Mouse (Mus musculus): ENCODE results near the gene Syt2. TPM values are rescaled to one million over a fixed set of nuclear protein-coding genes. Genes with fewer than 3 reads are reported as not detected.
A peak's percentile ranks its signal among the peaks of the same experiment; 100 is the strongest.

Syt2 gene
- total RNA-seq, 2 experiments from 2014 or later, result not detected

DNA sequence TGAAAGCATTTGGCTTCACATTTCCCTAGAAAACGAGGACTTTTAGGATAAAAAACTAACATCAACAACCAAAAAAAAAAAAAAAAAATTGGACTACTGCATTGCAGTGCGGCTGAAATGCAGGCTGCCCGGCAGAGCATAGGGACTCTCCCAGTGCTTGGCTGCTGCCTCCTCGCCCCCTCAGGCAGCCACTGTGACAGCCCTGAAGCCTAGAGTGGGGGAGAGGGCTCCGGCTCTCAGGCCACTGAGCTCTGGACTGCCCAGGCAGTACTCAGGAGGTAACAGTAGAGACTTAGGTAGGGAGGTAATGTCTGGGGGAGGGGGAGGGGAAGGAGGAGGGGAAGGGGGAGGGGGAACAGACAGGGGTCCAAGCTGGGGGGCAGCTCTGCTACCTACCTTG is 54.2 kb downstream of the Syt2 start:
- intact Hi-C loops (cut with DNase I), result no loop called here
- no peak for DNase-seq

DNA sequence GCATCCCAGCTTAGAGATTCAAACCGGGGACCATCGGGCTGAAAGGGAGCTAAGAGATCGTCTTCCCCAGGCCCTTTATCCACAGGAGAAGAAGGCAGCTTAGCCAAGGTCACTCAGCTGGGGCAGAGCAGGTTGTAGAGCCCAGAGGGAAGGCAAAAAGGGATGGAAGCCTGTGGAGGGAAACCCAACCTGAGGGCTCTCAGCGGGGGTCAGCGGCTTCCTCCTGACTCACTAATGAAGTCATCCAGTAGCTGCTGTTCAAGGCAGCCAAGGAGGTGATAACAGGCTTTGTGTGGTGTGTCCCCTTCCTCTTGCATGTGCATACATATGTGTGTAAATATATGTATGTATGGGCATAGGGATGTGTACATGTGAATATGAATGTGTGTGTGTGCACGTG is 54.7 kb downstream of the Syt2 start:
- no peak for DNase-seq
- intact Hi-C loops (cut with DNase I), result no loop called here

DNA sequence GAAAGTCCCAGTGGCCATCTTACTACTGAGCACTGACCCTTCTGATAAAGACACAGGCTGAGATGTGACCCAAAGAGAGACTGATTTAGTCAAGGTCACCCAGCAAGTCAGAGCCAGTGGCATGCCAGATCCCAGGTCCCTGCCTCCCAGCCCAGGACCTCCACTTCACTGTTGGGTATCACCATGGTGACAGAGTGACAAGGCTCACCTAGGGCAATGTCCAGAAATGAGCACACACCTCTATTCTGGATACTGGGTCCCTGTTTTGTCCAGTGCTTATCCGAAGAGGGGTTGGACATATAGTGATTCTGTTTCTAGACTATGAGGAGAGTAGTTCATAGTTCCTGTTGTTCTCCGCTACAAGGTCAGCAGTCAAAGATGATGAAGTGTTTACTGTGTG is 56.8 kb downstream of the Syt2 start:
- intact Hi-C loops (cut with DNase I), result no loop called here
- no peak for DNase-seq

DNA sequence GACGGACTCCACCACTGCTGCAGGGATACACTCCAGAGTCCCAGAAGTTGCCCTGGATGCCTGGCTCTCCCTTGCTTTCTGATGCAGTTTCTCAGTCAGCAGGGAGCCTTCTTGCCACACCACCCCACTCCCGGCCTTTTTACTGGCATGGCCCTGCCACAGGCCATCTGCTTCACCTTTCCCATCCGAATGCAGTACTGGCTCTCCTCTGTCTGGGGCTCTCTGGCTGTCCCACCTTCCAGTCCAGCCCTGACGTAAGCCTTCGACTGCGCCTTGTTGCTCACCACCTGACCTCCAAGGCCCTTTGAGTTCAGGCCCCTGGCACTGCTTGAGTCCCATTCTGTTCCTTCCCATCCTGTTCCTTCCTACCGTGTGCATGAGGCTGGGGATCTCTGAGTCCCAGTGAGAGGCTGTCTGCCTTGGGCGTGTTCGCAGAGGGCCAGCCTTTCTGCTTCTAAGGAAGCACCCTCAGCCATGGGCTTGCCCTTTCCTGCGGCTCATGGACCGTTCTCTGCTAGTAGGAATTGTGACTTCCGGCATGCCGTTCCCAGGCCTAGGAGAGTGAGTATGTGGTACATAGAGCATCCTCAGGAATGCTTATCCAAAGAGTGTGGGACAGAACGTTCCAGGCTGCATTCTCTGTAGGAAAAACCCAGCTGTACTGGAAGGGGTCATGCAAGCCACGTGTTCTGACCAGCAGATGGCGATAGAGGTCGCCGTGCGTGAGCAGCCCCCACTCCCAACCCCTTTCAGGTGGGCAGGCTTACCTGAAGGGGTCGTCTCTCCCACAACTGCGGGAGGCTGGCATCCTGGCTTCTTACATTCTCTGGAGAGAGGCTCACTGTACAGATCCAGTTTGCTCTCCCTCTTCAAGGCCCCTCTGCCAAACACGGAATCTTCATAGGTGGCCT is 58.2 kb downstream of the Syt2 start:
- intact Hi-C loops (cut with DNase I), result loop anchor here (5.0 kb wide), 1 partner anchor 67 kb away; no protein-coding TSS in a partner anchor
- DNase-seq, result peak; percentile 50 to 51

DNA sequence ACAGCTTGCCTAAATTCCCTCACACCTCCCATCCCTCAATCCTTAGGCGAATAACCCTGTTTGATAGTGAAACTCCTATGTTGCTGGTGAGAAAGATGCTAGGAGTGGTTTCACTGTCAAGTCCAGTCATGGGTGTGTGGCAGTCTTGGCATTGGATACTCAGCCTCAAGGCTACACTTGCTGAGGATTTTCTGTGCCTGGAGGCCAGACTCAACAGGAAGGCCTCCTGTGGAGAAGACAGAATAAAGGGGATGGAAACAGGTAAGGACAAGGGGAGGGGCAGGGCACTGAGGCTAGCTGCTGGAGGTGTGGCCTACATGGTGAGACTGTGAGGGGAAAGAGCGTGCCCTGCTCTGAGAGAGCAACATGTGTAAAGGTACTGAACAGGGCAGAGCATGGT is 60.1 kb downstream of the Syt2 start:
- intact Hi-C loops (cut with DNase I), result loop anchor here (5.0 kb wide), 1 partner anchor 69 kb away; no protein-coding TSS in a partner anchor
- no peak for DNase-seq

DNA sequence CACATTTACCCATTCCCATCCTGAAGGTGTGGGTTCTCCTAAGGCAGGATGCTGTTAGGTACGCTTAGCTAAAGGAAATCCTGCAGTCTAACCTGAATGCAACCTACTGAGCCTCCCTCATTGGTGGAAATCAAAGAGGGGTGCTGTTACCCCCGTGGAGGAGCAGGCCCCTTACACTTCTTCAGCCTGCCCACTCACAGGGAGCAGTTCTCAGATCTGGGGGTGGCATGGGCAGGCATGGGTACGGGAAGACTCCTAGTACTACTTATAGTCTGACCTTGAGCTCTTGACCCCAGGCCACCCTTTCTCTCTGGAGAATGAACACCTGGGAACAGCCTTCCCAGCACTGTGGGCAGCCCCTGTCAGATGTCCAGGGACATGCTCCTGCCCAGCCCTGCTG is 61.0 kb downstream of the Syt2 start:
- no peak for DNase-seq
- intact Hi-C loops (cut with DNase I), result loop anchor here (5.0 kb wide), 1 partner anchor 70 kb away; no protein-coding TSS in a partner anchor

DNA sequence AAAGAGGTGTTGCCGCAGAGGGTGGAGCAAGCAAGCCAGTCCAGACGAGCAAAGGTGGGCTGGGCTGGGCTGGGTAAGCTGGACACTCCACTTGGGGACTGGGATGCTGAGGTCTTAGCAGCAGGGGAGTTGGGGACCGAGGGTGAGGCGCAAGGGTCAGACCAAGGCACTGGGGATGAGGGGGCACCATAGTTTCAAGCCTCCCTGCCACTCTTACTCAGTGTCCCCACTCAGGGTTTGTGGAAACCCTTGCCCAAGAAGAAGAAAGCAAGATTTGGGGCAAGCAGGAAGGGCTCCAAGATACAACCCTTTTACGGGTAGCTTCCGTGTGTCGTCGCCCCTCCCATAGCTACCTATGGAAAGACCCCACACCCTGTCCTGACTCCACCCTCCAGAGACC is 61.8 kb downstream of the Syt2 start:
- intact Hi-C loops (cut with DNase I), result loop anchor here (5.0 kb wide), 1 partner anchor 71 kb away; no protein-coding TSS in a partner anchor
- DNase-seq, result no peak

DNA sequence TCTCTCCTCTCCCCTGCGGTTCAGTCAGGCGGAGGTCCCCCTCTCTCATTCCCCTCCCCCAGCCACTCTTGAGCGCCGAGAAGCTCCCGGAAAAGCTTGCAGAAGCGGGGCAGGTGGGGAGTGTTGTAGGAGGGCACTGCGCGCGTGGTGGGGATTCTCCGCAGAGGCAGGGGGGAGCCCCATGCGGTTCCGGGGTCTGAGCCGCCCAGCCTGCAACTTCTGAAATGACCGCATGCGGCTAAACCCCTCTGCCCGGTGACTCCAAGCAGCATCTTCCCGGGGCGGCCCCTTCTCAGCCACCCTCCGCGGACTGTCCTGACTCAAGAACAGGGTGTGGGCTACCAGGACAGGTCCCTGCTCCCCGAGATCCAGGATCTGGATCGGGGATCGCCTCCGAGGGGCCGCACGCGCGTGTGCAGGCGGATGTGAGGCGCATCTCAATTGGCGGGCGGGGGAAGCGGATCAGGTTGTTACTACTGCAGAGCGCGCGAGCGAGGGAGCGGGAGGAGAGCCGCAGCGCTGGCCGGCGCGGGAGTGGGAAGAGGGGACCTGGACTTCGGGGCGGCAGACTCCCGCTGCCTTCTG is 62.4 kb downstream of the Syt2 start:
- DNase-seq, result no peak
- intact Hi-C loops (cut with DNase I), result loop anchor here (5.0 kb wide), 1 partner anchor 72 kb away; no protein-coding TSS in a partner anchor

DNA sequence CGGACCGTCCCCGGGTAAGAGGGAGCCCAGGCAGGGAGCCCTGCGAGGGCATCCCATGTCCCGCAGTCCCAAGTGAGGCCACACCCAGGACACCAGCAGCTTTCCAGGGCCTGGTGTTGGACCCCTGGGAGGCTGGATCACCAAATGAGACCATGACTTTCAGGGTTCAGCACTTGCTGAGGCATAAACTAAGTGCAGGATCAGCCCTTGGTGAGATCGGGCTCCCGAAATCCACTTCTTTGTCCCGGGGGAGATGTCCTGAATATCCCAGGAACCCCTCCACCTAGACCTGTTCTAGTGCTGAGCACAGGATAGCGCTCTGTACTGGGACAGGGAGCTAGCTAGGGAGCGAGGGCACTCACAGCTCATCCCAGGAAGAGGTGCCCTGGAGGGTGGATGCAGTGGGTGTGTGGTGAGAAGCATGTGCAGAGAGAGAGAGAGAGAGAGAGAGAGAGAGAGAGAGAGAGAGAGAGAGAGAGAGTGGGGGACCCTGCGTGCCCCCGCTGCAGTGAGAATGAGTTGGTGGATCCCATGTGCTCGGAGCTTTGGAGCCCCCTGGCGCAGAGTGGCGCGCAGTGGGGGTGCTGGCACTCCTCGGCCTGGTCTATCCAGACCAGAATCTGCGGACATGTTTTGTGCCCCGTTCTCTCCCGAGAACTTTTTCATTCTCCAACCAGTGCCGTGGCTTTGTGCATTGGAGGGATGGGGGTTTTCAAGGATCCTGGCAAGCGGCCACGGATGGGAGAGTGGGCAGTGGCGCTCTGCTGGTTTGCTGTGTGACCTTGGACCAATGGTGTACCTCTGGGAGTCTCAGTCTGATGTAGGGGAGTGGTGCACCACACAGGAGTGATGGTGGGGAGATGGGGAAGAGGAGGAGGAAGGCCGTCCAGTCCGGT is 63.2 kb downstream of the Syt2 start:
- intact Hi-C loops (cut with DNase I), result loop anchor here (5.0 kb wide), 1 partner anchor 72 kb away; no protein-coding TSS in a partner anchor
- DNase-seq, result no peak

DNA sequence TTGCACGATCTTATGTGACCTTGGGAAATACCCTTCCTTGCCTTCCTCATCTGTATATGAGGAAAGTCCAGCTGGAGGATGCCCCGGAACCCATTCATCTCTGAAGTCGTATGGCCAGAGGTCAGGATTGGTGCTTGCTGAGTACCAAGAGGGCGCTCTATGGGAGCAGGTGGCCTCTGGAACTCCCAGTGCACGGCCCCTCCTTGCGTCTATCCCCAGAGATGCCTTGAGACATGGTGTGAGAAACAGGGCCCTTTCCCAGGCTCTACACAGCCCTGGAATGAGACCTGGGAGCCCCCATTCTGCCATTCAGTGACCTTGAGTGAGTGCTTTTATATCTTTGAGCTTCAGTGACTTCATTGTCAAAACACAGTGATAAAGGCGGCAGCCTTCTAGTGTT is 64.6 kb downstream of the Syt2 start:
- DNase-seq, result no peak
- intact Hi-C loops (cut with DNase I), result no loop called here

DNA sequence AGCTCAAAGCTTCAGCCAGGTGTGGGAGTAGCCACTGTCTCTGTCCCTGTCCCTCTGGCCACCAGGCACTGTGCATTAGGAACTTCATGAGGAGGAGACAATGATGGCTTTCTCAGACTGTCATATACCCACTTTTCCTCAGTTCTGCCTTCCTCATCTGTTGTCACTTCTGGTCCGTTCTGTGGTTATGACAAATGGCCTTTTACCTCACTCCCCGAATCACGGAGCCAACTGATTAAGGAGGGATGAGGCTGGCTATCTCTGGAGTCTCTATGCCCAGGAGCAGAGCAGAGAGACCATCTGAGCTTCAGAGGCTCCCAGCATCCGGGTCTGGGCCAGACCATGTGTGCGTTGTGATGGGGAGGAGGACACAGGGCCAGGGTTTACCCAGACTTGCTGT is 65.2 kb downstream of the Syt2 start:
- intact Hi-C loops (cut with DNase I), result no loop called here
- no peak for DNase-seq

DNA sequence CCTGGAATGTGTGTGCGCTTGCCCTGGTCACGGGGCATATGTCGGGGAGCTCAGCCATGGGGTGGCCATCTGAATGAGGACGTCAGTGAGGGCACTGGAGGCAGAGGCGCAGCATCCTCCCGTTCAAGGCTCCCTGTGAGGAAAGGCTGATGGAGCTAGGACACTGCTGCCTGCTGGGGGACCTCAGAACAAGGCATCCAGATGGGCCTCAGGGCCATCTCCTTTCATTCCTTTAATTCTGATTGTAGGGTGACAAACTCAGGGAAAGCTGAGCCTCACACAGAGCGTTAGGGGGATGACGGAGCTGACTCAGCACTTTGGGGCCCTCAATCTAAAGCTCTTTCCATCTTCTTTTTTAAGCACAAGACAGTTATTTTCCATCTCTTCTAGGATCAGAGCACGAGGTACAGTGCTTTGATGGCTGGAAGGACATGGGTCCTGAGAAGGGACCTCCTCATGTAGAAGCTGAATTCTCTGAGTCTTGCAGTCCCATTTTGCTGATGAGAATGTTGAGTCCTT is 66.4 kb downstream of the Syt2 start:
- no peak for DNase-seq
- intact Hi-C loops (cut with DNase I), result no loop called here

DNA sequence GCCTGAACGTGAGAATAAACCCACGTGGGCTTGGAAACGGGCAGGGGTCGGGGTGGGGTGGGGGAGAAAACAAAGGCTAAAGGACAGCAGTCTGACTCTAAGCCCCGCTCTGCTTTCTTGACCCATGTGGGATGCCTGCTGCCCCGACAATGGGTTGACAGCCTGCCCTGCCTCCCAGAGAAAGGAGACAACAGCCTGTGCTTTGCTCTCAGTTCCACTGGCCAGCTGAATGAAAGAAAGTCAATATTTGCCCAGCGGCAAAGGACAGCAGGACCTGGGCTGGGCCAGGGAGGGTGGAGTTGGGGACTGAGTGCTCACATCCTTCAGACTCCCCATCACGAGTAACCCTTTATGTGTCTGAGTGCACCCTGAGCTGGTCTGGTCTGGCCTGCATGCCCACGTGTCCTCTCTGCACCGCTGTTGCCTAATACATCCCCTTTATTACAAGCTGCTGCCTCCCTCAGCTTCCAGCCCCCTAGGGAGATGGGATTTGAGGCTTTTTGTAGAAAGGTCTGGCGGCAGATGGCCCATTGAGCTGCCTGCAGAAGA is 67.0 kb downstream of the Syt2 start:
- intact Hi-C loops (cut with DNase I), result no loop called here
- DNase-seq, result no peak

DNA sequence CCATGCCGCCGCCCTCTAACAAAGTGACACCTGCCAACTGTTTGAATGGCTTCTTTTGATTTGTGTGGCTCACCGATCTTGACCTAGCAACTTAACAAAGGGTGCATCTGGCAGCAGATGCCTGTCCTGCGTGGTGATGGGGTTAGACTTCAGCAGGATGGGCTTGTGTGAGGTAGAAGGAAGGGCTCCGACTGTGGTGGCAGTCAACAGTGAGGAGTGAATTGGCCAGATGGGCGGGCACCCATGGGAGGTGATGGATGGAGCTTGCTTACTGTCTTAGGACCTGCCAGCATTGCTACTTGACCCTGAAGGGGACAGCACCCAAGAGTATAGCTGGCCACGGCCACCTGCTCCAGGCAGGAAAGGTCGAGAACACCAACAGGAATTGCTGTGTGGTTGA is 67.7 kb downstream of the Syt2 start:
- intact Hi-C loops (cut with DNase I), result no loop called here
- DNase-seq, result no peak

DNA sequence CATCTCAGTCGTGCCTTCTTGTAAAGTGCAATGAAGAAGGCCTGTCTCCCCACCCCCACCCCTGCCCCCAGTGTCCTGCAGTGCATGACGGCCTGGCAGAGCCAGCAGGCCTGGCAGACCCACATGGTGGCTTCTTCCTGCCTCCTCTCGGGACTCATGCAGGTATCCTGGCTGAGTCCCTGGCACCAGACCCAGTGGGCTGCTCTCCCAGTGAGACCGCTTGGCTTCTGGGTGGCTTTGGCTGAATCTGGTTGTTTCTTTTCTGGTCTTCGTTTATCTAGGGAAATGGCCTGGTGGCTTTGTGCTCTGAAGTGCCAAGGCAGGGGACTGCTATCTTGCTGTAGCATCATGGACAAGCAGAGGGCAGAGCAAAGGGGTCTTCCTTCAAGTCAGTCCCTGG is 68.6 kb downstream of the Syt2 start:
- intact Hi-C loops (cut with DNase I), result no loop called here
- no peak for DNase-seq

DNA sequence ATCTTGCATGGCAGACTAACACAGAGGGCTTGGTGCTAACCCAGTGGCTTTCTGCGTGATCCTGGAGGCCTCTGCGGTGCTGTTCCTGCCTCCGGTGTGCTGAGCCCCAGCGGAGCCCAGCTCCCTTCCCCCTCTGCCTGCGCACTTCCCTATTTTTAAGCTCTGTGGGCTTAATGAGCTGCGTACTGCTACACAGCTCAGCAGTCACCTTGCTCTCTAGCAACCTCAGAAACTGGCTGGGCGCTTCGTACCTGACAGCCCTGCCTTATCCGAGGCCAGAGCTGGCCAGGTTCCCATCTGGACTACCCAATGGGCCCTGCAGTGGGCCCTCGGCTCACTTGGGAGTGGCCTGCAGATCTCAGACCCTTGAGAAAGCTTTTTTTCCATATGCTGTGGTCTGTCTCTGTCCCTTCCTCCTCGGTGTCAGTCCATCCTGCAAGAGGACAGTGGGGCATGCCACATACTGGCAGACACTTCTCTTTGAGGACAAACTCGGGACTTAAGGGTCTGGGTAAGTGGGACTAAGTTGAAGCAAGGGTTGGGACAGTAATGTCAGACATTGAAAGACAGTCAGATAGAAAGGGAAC is 73.3 kb downstream of the Syt2 start:
- DNase-seq, result no peak
- intact Hi-C loops (cut with DNase I), result loop anchor here (5.0 to 10.0 kb wide), 2 partner anchors 132 to 235 kb away; partner anchors contain the start of gene Ppp1r12b

DNA sequence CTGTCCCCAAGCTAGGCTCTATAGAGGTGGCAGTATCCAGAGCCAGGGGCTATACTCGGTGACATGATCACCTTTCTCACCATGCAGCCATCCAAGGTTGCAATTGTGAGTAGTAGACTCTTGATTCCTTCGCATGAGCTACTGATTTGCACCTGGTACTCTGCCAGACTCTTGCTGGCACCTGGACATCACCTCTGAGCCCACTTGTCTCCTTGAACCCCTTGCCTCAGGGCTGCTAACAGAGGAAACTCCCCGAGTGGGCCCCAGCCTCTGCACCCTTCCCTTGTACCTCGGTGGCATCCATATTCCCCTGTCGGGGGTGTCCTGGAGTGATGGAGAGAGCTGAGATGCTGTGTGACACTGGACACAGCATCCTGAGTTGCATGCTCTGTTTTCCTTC is 75.0 kb downstream of the Syt2 start:
- intact Hi-C loops (cut with DNase I), result loop anchor here (5.0 to 10.0 kb wide), 2 partner anchors 131 to 233 kb away; partner anchors contain the start of gene Ppp1r12b
- no peak for DNase-seq

DNA sequence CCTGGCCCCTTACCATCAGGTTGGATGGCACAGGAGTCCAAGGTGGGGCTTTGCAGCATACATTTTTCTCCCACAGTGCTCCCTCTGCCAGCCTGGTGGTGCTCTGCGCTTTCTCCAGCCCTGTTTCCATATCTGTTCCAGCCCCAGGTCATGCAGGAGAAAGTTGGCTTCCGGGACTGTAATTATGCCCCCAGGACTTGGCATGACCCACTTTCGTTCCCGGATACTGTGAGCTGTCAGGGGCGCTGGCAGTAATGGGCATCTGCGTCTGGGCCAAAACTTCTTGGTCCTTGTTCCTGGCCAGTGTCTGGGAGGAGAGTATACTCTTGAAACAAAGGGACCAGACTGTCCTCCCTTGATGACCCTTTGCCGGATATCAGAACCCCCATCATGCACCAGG is 76.4 kb downstream of the Syt2 start:
- no peak for DNase-seq
- intact Hi-C loops (cut with DNase I), result loop anchor here (5.0 to 10.0 kb wide), 2 partner anchors 129 to 232 kb away; partner anchors contain the start of gene Ppp1r12b

DNA sequence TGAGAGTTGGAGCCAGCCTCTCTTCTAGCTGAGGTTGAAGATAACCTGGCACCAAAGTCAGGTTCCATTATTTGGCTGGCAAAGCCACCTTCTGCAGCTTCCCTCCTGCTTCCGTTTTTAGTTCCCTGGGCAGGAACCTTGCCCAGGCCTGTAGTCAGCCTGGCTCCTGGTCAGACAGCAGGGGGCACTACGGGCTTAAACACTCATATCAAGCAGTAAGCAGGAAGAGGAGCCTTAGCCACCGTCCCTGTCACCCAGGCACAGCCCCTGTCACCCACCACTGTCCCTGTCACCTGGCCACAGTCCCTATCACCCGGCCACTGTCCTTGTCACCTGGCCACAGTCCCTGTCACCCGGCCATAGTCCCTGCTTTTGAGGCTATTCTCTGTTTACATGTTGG is 78.8 kb downstream of the Syt2 start:
- DNase-seq, result peak; percentile 61 to 62
- intact Hi-C loops (cut with DNase I), result loop anchor here (5.0 to 10.0 kb wide), 2 partner anchors 107 to 230 kb away; partner anchors contain the start of gene Ppp1r12b

Data from heart, postnatal 36 days (tissue).